Mouse (Mus musculus) c-Kit-positive CD71-negative TER-119-negative erythroid progenitor cells, embryonic 14.5 days (primary cell): ENCODE measurements around the gene Itga1.

Experiments used
- DNase-seq: peaks from one replicate; pipeline ENCODE4 v3.0.0-alpha.2; 2013; ENCODE audit warnings: low read depth

Gene Itga1

GRCm38 (mm10) chr13:114987668-114988067 lies 114.1 kb downstream of the Itga1 start:
- no peak for DNase-seq

GRCm38 (mm10) chr13:114987161-114987560 lies 114.6 kb downstream of the Itga1 start:
- peak; percentile 20 for DNase-seq

- no peak for DNase-seq
Measured at GRCm38 (mm10) chr13:114984658-114985057, 117.1 kb downstream of the Itga1 start.

GRCm38 (mm10) chr13:114983116-114983515 lies 118.6 kb downstream of the Itga1 start:
- DNase-seq, result no peak

- peak; percentile 23 for DNase-seq
Measured at GRCm38 (mm10) chr13:114980831-114981419, 120.8 kb downstream of the Itga1 start.

- no peak for DNase-seq
Measured at GRCm38 (mm10) chr13:114974484-114975042, 127.2 kb downstream of the Itga1 start.

- DNase-seq, result no peak
Measured at GRCm38 (mm10) chr13:114971905-114972304, 129.9 kb downstream of the Itga1 start.

- DNase-seq, result peak; percentile 53
Measured at GRCm38 (mm10) chr13:114964233-114964632, 137.5 kb downstream of the Itga1 start.

- no peak for DNase-seq
Measured at GRCm38 (mm10) chr13:114954516-114954915, 147.2 kb downstream of the Itga1 start.

- DNase-seq, result no peak
Measured at GRCm38 (mm10) chr13:114933541-114933940, 168.2 kb downstream of the Itga1 start.

GRCm38 (mm10) chr13:114931775-114932294 lies 169.9 kb downstream of the Itga1 start, which contains the start of gene Itga2:
Itga2 (minus strand) TSS chr13:114932100.
- DNase-seq, result peak; percentile 18

- no peak for DNase-seq
Measured at GRCm38 (mm10) chr13:114930996-114931649, 170.6 kb downstream of the Itga1 start.

- DNase-seq, result no peak
Measured at GRCm38 (mm10) chr13:114924785-114925184, 177.0 kb downstream of the Itga1 start.

GRCm38 (mm10) chr13:114923331-114923730 lies 178.4 kb downstream of the Itga1 start:
- DNase-seq, result no peak

- peak; percentile 35 for DNase-seq
Measured at GRCm38 (mm10) chr13:114915767-114916166, 186.0 kb downstream of the Itga1 start.

- no peak for DNase-seq
Measured at GRCm38 (mm10) chr13:114914963-114915362, 186.8 kb downstream of the Itga1 start.

- no peak for DNase-seq
Measured at GRCm38 (mm10) chr13:114914559-114914958, 187.2 kb downstream of the Itga1 start.

GRCm38 (mm10) chr13:114910629-114911028 lies 191.1 kb downstream of the Itga1 start:
- DNase-seq, result no peak

GRCm38 (mm10) chr13:114909514-114909913 lies 192.2 kb downstream of the Itga1 start:
- DNase-seq, result no peak

GRCm38 (mm10) chr13:114907876-114908275 lies 193.9 kb downstream of the Itga1 start:
- no peak for DNase-seq
